ENCODE assay signal across 14 mouse cellular contexts in the genomic region with DNA sequence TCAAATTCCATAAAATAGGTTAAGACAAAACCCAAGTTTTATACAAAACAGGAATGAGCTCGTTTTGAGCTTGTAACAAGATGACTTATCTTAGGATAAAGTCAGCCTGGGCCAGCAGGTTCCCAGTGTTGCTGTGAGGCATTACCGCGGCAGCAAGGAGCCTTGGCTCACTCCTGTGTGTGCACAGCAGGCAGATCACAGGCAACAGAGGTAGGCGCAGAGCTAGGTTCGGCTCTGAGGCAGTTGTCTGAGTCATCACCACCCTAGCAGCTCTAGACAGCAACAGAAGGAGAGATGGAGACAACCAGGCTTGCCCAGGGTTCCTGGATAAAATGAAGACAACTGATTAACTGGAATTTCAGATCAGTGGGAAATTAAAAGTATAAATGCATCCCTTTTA. TPM values are rescaled to one million over a fixed set of nuclear protein-coding genes. Genes with fewer than 3 reads are reported as not detected.
DNase-seq lines count a peak whose midpoint lies in the region; ATAC-seq and TF ChIP-seq lines count a peak whose summit lies in the region.
"Had no signal": no experiment of that assay in that cellular context is flagged by ENCODE, and none has a peak within 500 bp of the region (broad histone marks: within the 10 kb centered on the region; RNA-seq: fewer than 3 reads in every experiment).

No protein-coding gene starts in this region.

- no peak overlapping the region for H3K27ac ChIP-seq in cortical plate, adult 2 months (ENCODE audit: insufficient read depth, low read length)
- no peak overlapping the region for H3K27ac ChIP-seq in forebrain, embryonic 14.5 days (ENCODE audit: low read depth, low read length)
- H3K27ac ChIP-seq: heart, embryonic 15.5 days had no signal

- ATAC-seq in forebrain, embryonic 14.5 days: no peak
- ATAC-seq: forebrain, embryonic 16.5 days; hindbrain, embryonic 16.5 days had no signal

- no peak overlapping the region for H3K4me3 ChIP-seq in cortical plate, adult 2 months (ENCODE audit: insufficient read depth, low read length)
- H3K4me3 ChIP-seq in forebrain, embryonic 14.5 days (ENCODE audit: low read depth, low read length): no peak overlapping the region
- H3K4me3 ChIP-seq: heart, embryonic 15.5 days had no signal

- intact Hi-C loops in heart, postnatal 36 days (cut with DNase I): no loop called here

- peaks cover 5% of the 10 kb centered on the region for H3K4me1 ChIP-seq in cortical plate, adult 2 months (ENCODE audit: control insufficient read depth, insufficient read depth, low read length)
- no peaks in the 10 kb centered on the region for H3K4me1 ChIP-seq in forebrain, embryonic 14.5 days (ENCODE audit: control insufficient read depth, insufficient read depth, low read length)
- H3K4me1 ChIP-seq: heart, embryonic 15.5 days had no signal

- TF ChIP-seq POLR2A in cortical plate, adult 2 months (IDR thresholded peaks at IDR 0.05; ENCODE audit: extremely low read depth, insufficient read depth, low read length): peak; percentile 36; the same call in 1 of the 2 replicates

- peak; percentile 57 for DNase-seq in layer of hippocampus, adult 9-11 months
- no peak for DNase-seq in layer of hippocampus, postnatal 10 days (ENCODE audit: low spot score in 2 of 2)
- peak; percentile 12 to 20 for DNase-seq in urinary bladder, postnatal 36 days (ENCODE audit: low spot score in 2 of 2)
- no peak for DNase-seq in urinary bladder, postnatal 10 days (ENCODE audit: low spot score)
- DNase-seq in forebrain, embryonic 14.5 days (ENCODE audit: low spot score): no peak
- DNase-seq in heart, postnatal 36 days: no peak
- DNase-seq: adrenal gland, postnatal 25 days; kidney, adult 2 months; thymus, postnatal 14 days had no signal

- no peak overlapping the region for H3K9ac ChIP-seq in forebrain, embryonic 14.5 days (ENCODE audit: low read length)
- H3K9ac ChIP-seq: heart, embryonic 15.5 days had no signal

- WGBS in forebrain, embryonic 14.5 days: 25% methylated on average over 5 of the region's 5 CpGs

- no peaks in the 10 kb centered on the region for H3K9me3 ChIP-seq in forebrain, embryonic 14.5 days (replicated peaks; ENCODE audit: control insufficient read depth, low read length)
- H3K9me3 ChIP-seq: heart, embryonic 15.5 days had no signal

- TF ChIP-seq CTCF in cortical plate, adult 2 months (IDR thresholded peaks at IDR 0.05; ENCODE audit: extremely low read depth, insufficient read depth, low read length): no peak

- no peaks in the 10 kb centered on the region for H3K27me3 ChIP-seq in forebrain, embryonic 14.5 days (replicated peaks; ENCODE audit: control insufficient read depth, insufficient read depth, low read length)
- H3K27me3 ChIP-seq: heart, embryonic 15.5 days had no signal

- no peak overlapping the region for H3K4me2 ChIP-seq in forebrain, embryonic 14.5 days (ENCODE audit: low read length)
- H3K4me2 ChIP-seq: heart, embryonic 15.5 days; liver, embryonic 11.5 days had no signal

- H3K36me3 ChIP-seq in forebrain, embryonic 14.5 days (ENCODE audit: control insufficient read depth, insufficient read depth, low read length): no peaks in the 10 kb centered on the region
- H3K36me3 ChIP-seq: heart, embryonic 15.5 days had no signal

RNA-seq across cellular contexts. Expression of a gene that starts 35.0 kb away (rescaled TPM):
- 100 to 1,000 TPM; 152 to 156 TPM for total RNA-seq in layer of hippocampus, postnatal 10 days (2021)
- 478 and 555 TPM in 2 replicates for polyA plus RNA-seq in cortical plate, adult 2 months (2012; rRNA removed)
- polyA plus RNA-seq in forebrain, embryonic 14.5 days (2014; fragmentation: Nextera tagmentation; extraction: Ambion mirVana): 6.2 and 9.2 TPM in 2 replicates
- 10 to 100 TPM; 25.8 to 33.4 TPM for total RNA-seq in heart, postnatal 36 days (2021)

Comparison
In these comparisons a context has a peak if more than half of its experiments do, and no peak if none do; other contexts are left out.
1. DNase-seq: peak in layer of hippocampus, adult 9-11 months (single experiment) and urinary bladder, postnatal 36 days (2 of 2); none in layer of hippocampus, postnatal 10 days (0 of 2), urinary bladder, postnatal 10 days (single experiment), forebrain, embryonic 14.5 days (single experiment) and heart, postnatal 36 days (0 of 2).
2. RNA of a gene that starts 35.0 kb away (total RNA-seq): 152 to 156 TPM in layer of hippocampus, postnatal 10 days; 25.8 to 33.4 TPM in heart, postnatal 36 days; every median in the first group is over 4 times any median in the second.